Mouse (Mus musculus): ENCODE data around the gene Gm13103.
"Not testable (repeated sequence)": the region's sequence is repeated elsewhere in the genome, so short reads cannot be mapped to it uniquely, and the experiment has no call there.

Gm13103 gene

DNA sequence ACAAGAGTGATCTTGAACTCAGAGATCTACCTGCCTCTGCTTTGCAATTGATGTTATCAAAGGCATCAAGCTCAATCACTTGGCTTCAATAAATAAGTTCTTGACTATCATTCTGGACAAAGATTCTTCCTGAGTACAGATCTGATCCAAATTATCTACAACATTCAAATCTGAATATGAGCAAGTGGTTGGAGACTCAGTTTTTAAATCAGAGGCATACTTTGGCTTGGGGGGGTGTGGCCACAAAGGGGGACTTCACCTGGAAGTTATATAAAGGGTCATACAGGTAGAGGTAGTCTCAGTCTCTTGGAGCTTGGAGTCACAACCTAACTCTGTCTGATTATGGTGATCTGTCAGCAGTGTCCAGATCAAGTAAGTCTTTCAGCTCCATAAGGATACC lies at the start of gene Gm13103:
Gene Gm13103 (plus strand): TSS at position 301 of the 400 bp plus-strand sequence.
- not testable (repeated sequence) for DNase-seq (ENCODE audit: low read depth, low spot score)

DNA sequence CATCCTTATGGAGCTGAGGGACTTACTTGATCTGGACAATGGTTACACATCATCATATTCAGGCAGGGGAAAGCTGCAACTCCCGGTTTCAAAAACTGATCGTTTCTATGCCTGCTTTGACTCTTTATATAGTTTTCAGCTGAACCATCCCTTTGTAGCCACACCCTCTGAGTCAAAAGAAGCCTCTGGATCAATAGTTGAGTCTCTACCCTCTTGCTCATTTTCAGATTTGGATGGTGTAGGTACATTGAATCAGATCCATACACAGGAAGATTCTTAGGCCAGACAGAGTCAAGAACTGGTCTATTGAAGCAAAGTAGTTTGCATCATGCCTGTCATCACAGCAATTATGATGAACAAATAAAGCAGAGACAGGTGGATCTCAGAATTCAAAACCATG lies 30.3 kb upstream of the Gm13103 start, which contains the start of gene Gm13084:
Gene Gm13084 (minus strand): TSS at position 101 of the 400 bp plus-strand sequence.
- no peak for DNase-seq (ENCODE audit: low read depth, low spot score)

DNA sequence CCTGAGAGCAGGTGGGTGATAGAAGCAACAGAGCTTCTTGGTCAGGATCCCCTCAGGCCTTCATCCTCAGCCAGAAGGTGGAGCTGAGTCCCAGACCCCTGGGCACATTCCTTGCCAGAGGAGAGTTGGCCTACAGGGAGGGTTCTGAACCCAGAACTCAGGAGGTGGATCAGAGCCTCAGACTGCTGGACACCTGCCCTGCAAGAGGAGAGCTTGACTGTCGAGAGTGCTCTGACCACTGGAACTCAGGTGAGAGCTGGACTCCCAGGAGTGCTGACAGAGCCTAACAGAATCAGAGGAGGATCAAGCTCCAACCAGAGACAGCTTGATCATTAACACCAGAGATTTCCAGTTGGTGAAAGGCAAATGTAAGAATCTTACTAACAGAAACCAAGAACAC lies 36.1 kb downstream of the Gm13103 start:
- DNase-seq (ENCODE audit: low read depth, low spot score) = not testable (repeated sequence)

DNA sequence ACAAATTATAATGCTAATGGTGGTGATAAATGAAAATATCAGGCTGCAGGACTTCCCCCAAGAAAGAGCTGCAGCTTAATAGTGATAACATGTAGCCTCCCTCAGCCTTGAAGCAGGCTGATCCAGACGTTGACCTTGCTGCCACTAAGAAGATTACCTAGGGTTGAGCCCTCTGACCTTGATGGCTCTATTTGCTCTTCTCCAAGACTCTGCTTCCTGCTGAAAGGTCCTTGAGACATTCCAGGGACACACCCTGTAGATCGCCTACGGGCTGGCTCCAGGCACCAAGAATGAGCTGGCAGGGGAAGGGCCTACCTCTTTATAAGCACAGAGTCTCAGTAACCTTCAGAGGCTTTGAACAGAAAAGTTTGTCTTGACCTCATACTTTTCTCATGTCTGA lies 48.1 kb downstream of the Gm13103 start:
- not testable (repeated sequence) for DNase-seq (ENCODE audit: low read depth, low spot score)

DNA sequence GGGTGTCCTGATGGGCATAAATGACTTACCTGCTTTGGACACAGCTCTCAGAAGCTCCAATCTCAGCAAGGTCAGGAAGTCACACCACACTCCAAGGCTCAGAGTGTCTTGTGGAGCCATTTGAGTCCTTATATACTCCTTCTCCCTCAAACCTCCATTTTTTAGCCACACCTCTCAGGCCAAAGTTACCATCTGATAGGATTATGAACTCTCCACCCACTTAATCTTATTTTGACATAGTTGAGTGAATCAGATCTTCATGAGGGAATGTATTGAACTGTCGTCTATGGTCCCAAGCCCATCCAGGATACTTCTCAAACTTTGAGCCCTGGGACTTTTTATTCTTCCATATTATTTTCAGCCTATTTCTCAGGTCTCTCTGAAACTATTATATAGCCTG lies 54.0 kb downstream of the Gm13103 start, which contains the start of gene Pramef6:
Gene Pramef6 (minus strand): TSS at position 101 of the 400 bp plus-strand sequence.
- not testable (repeated sequence) for DNase-seq (ENCODE audit: low read depth, low spot score)
